Mouse (Mus musculus): ENCODE data around the gene Taf5. TPM values are rescaled to one million over a fixed set of nuclear protein-coding genes. Genes with fewer than 3 reads are reported as not detected.

Taf5 gene
- polyA plus RNA-seq, 1 experiment from 2014 or later = 5.9 TPM

- Histone ChIP-seq H3K4me2 (peak overlapping the region; percentile 64), H3K9me3 (no peaks in the 10 kb centered on the region), H3K27ac (replicated peaks) (peak overlapping the region; percentile 92), H3K4me1 (replicated peaks) (peaks cover 16% of the 10 kb centered on the region), H3K36me3 (peaks cover 13% of the 10 kb centered on the region), H3K9ac (peak overlapping the region; percentile 82), H3K27me3 (no peaks in the 10 kb centered on the region), H3K4me3 (peak overlapping the region; percentile 70)
- peak; percentile 93 for ATAC-seq (ENCODE audit: low FRiP score, low read depth)
- WGBS = under 1% methylated on average over 65 of the region's 72 CpGs
These were observed 522 bp downstream of the Taf5 start for GRCm38 (mm10) chr19:47067924-47068611.

- Histone ChIP-seq H3K4me1 (replicated peaks) (peaks cover 35% of the 10 kb centered on the region), H3K27me3 (no peaks in the 10 kb centered on the region), H3K9me3 (no peaks in the 10 kb centered on the region), H3K9ac (no peak overlapping the region), H3K27ac (replicated peaks) (no peak overlapping the region), H3K36me3 (peaks cover 34% of the 10 kb centered on the region), H3K4me3 (no peak overlapping the region), H3K4me2 (no peak overlapping the region)
- ATAC-seq (ENCODE audit: low FRiP score, low read depth) = no peak
- WGBS = 96% methylated on average over 3 of the region's 3 CpGs
These were observed 20.7 kb downstream of the Taf5 start for GRCm38 (mm10) chr19:47088226-47088625.

GRCm38 (mm10) chr19:47089718-47090525 is 22.4 kb downstream of the Taf5 start:
- Histone ChIP-seq H3K36me3 (peaks cover 27% of the 10 kb centered on the region), H3K9me3 (no peaks in the 10 kb centered on the region), H3K4me1 (replicated peaks) (peaks cover 35% of the 10 kb centered on the region), H3K27me3 (no peaks in the 10 kb centered on the region), H3K9ac (peak overlapping the region; percentile 96), H3K4me3 (peak overlapping the region; percentile 90), H3K27ac (replicated peaks) (peak overlapping the region; percentile 87), H3K4me2 (peak overlapping the region; percentile 83)
- WGBS = 3% methylated on average over 36 of the region's 36 CpGs
- peak; percentile 60 for ATAC-seq (ENCODE audit: low FRiP score, low read depth)

- Histone ChIP-seq H3K9me3 (no peaks in the 10 kb centered on the region), H3K36me3 (peaks cover 29% of the 10 kb centered on the region), H3K4me3 (peak within 1 kb of the TSS; percentile 90), H3K27me3 (no peaks in the 10 kb centered on the region), H3K4me2 (peak within 1 kb of the TSS; percentile 86), H3K27ac (replicated peaks) (peak within 1 kb of the TSS; percentile 87), H3K4me1 (replicated peaks) (peaks cover 35% of the 10 kb centered on the region), H3K9ac (peak within 1 kb of the TSS; percentile 96)
- peak; percentile 100 for ATAC-seq (ENCODE audit: low FRiP score, low read depth)
- WGBS = under 1% methylated on average over 56 of the region's 56 CpGs
These were observed 23.1 kb downstream of the Taf5 start, which contains the start of the genes Usmg5 and Pdcd11 for GRCm38 (mm10) chr19:47090550-47091156. Gene Usmg5 (minus strand): TSS chr19:47090647. Gene Pdcd11 (plus strand): TSS chr19:47090768.

- no peak for ATAC-seq (ENCODE audit: low FRiP score, low read depth)
These were observed 33.5 kb downstream of the Taf5 start for GRCm38 (mm10) chr19:47101080-47101479.

GRCm38 (mm10) chr19:47104641-47105271 is 37.2 kb downstream of the Taf5 start:
- ATAC-seq (ENCODE audit: low FRiP score, low read depth) = no peak
- Histone ChIP-seq H3K4me2 (no peak overlapping the region), H3K4me3 (no peak overlapping the region), H3K9ac (no peak overlapping the region), H3K36me3 (peaks cover 96% of the 10 kb centered on the region), H3K4me1 (replicated peaks) (no peaks in the 10 kb centered on the region), H3K27me3 (no peaks in the 10 kb centered on the region), H3K9me3 (no peaks in the 10 kb centered on the region), H3K27ac (replicated peaks) (no peak overlapping the region)
- 97% methylated on average over 9 of the region's 9 CpGs for WGBS

More at GRCm38 (mm10) chr19:47101080-47101479, 33.5 kb downstream of the Taf5 start:
- 97% methylated on average over 5 of the region's 5 CpGs for WGBS
- Histone ChIP-seq H3K27ac (replicated peaks) (no peak overlapping the region), H3K9me3 (no peaks in the 10 kb centered on the region), H3K4me2 (no peak overlapping the region), H3K36me3 (peaks cover 91% of the 10 kb centered on the region), H3K4me3 (no peak overlapping the region), H3K9ac (no peak overlapping the region), H3K27me3 (no peaks in the 10 kb centered on the region), H3K4me1 (replicated peaks) (no peaks in the 10 kb centered on the region)

GRCm38 (mm10) chr19:47118634-47119033 is 51.1 kb downstream of the Taf5 start:
- Histone ChIP-seq H3K4me3 (no peak overlapping the region), H3K4me2 (no peak overlapping the region), H3K36me3 (peaks cover 56% of the 10 kb centered on the region), H3K27ac (replicated peaks) (no peak overlapping the region), H3K9me3 (no peaks in the 10 kb centered on the region), H3K4me1 (replicated peaks) (no peaks in the 10 kb centered on the region), H3K27me3 (no peaks in the 10 kb centered on the region), H3K9ac (no peak overlapping the region)
- ATAC-seq (ENCODE audit: low FRiP score, low read depth) = no peak
- 88% methylated on average over 2 of the region's 2 CpGs for WGBS

GRCm38 (mm10) chr19:47121054-47121453 is 53.5 kb downstream of the Taf5 start:
- no peak overlapping the region for H3K27ac ChIP-seq (replicated peaks)
- H3K4me1 ChIP-seq (replicated peaks) = no peaks in the 10 kb centered on the region
- WGBS = 41% methylated on average over 4 of the region's 4 CpGs
- H3K36me3 ChIP-seq = peaks cover 55% of the 10 kb centered on the region
- no peaks in the 10 kb centered on the region for H3K27me3 ChIP-seq
- H3K9ac ChIP-seq = no peak overlapping the region
- no peak overlapping the region for H3K4me3 ChIP-seq
- no peak for ATAC-seq (ENCODE audit: low FRiP score, low read depth)
- no peaks in the 10 kb centered on the region for H3K9me3 ChIP-seq
- no peak overlapping the region for H3K4me2 ChIP-seq

GRCm38 (mm10) chr19:47122802-47123201 is 55.3 kb downstream of the Taf5 start:
- ATAC-seq (ENCODE audit: low FRiP score, low read depth) = no peak
- H3K36me3 ChIP-seq = peaks cover 55% of the 10 kb centered on the region
- no peak overlapping the region for H3K4me3 ChIP-seq
- no peaks in the 10 kb centered on the region for H3K27me3 ChIP-seq
- no peak overlapping the region for H3K9ac ChIP-seq
- no peak overlapping the region for H3K4me2 ChIP-seq
- no peak overlapping the region for H3K27ac ChIP-seq (replicated peaks)
- H3K4me1 ChIP-seq (replicated peaks) = no peaks in the 10 kb centered on the region
- WGBS = 27% methylated on average over 2 of the region's 2 CpGs
- H3K9me3 ChIP-seq = no peaks in the 10 kb centered on the region

- H3K36me3 ChIP-seq = peaks cover 69% of the 10 kb centered on the region
- 95% methylated on average over 10 of the region's 10 CpGs for WGBS
- ATAC-seq (ENCODE audit: low FRiP score, low read depth) = no peak
These were observed 60.6 kb downstream of the Taf5 start for GRCm38 (mm10) chr19:47128164-47128563.

GRCm38 (mm10) chr19:47128835-47129234 is 61.3 kb downstream of the Taf5 start:
- H3K9me3 ChIP-seq = no peaks in the 10 kb centered on the region

More at GRCm38 (mm10) chr19:47128164-47128563, 60.6 kb downstream of the Taf5 start:
- H3K4me2 ChIP-seq = no peak overlapping the region
- no peaks in the 10 kb centered on the region for H3K27me3 ChIP-seq
- no peak overlapping the region for H3K27ac ChIP-seq (replicated peaks)
- no peak overlapping the region for H3K4me3 ChIP-seq
- no peaks in the 10 kb centered on the region for H3K9me3 ChIP-seq
- no peaks in the 10 kb centered on the region for H3K4me1 ChIP-seq (replicated peaks)
- no peak overlapping the region for H3K9ac ChIP-seq

More at GRCm38 (mm10) chr19:47128835-47129234, 61.3 kb downstream of the Taf5 start:
- H3K27ac ChIP-seq (replicated peaks) = no peak overlapping the region
- 92% methylated on average over 11 of the region's 11 CpGs for WGBS
- no peaks in the 10 kb centered on the region for H3K27me3 ChIP-seq
- H3K4me2 ChIP-seq = no peak overlapping the region
- H3K36me3 ChIP-seq = peaks cover 69% of the 10 kb centered on the region
- no peaks in the 10 kb centered on the region for H3K4me1 ChIP-seq (replicated peaks)
- no peak for ATAC-seq (ENCODE audit: low FRiP score, low read depth)
- no peak overlapping the region for H3K9ac ChIP-seq
- no peak overlapping the region for H3K4me3 ChIP-seq
